Mouse (Mus musculus): ENCODE measurements around the gene Sarm1. TPM values are rescaled to one million over a fixed set of nuclear protein-coding genes. Genes with fewer than 3 reads are reported as not detected.

Gene Sarm1
- not detected for polyA plus RNA-seq (2014; fragmentation: Illumina TruSeq; extraction: RNeasy Lipid Tissue Mini Kit (QIAGEN cat#74804); ENCODE audit: low read depth, low replicate concordance)

DNA sequence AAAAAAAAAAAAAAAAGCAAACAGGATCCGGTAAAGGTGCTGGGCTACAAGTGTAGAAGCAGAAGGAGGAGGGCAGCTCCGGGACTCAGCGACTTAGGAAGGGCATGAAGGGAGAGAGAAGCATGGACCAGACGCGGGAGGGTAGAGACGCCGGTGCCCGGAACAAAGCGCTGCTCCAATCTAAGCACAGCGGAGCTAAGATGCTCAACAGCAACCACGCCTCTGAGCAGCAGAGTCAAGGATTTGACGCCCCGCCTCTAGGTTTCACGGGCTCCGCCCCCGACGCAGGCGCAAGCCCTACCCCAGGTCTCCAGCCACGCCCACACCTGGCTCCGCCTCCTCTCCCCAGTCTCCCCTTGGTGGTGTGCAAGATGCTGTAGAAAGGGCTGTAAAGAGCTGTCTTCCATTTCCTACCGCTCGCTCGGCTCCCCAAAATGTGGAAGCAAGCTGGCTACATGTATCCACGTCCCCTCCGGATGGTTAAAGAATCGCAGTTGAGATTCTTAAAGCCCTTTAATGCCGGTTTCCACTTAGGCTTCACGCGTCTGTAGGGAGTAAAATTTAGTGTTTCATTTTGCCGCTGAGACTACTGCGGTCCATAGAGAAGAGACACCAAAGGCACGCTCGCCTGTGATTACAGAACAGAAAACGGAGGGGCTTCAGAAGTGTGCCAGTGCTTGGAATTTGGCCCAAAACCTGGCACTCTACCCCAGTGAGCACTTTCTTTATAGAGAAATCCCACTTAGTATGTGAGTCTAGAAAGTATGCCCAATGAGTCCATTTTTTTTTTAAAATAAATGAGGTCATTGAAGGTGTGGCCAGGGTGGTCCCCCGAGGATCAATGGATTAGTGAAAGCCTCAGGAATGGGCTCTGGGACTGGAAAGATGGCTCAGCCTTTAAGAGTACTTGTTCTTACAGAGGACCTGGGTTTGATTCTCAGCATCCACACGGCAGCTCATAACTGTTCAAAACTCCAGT lies at the start of gene Sarm1:
Gene Sarm1, minus strand, starts transcription at position 211 of the 979 bp plus-strand sequence.

DNA sequence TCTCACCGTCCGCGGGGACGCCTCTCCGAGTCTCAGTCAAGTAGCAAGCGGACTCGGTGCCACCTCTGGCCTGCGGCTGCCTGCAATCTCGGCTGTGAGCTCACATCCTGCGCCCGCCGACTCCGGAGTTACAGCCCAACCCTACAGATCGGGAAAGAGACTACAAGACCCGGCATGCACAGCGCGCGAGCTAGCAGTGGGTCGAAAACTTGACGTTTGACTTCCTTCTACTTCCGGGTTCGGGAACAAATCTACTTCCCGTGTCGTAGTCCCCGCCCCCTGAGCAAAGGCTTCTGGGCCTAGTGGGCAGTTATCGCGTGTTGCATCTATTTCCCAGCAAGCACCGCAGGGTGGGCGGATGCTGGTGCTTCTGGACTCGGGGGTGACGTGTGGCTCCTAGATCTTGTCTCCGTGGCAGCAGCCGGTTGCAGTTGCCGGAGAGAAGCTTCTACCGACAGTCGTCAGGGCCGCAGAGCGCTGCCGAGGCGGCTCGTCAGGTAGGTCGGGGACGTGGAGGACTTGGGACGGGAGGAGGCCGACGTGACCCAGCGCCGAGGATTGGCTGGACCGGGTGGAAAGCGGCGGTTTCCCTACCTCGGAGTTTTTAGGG lies 38.6 kb upstream of the Sarm1 start, which contains the start of the genes Tnfaip1 and Ift20:
Gene Tnfaip1, minus strand, starts transcription at position 253 of the 610 bp plus-strand sequence.
Gene Ift20, plus strand, starts transcription at position 282 of the 610 bp plus-strand sequence.

DNA sequence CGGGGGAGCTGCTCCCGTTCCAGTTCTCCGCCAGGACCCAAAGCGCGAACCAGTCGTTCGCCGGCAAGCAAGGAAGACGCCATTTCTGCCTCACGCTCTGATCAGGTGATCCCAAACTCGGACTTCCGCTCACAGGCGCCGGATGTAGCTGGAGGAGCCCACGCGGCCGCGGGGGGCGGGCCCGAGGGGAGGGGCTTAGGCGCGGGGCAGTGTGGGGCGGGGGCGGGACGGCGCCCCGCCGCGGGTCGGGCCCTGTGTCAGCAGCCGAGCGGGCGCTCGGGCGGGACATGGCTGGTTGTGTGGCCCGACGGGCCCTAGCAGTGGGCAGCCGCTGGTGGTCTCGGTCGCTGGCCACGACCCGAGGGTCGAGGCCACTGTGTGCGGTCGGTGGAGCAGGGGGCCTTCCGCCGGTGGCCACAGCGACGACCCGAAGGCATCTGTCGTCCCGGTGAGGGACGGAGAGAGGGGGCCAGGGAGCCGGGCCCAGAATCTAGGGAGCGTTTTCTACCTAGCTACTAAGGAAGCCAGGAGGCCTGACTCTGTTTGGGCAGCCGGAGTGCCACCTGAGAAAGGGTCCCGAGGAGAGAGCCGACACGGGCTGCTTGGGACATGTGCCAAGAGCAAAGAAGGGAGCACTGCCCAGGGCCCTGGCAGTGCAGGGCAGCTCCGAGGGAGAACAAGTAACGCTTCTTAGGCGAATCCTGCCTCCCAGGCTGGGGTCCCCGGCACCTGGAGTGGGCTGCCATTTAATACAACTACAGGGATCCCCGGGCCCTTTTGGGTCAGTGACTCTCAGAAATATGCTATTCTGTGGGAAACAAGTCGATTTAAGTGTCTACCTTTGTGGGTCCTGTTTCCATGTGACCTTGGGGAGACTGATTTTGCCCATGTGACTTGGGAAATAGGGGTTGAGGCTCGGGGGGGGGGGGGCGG lies 14.7 kb upstream of the Sarm1 start, which contains the start of the genes Tmem199 and Poldip2:
Gene Tmem199, minus strand, starts transcription at position 148 of the 933 bp plus-strand sequence.
Gene Poldip2, plus strand, starts transcription at position 169 of the 933 bp plus-strand sequence.

DNA sequence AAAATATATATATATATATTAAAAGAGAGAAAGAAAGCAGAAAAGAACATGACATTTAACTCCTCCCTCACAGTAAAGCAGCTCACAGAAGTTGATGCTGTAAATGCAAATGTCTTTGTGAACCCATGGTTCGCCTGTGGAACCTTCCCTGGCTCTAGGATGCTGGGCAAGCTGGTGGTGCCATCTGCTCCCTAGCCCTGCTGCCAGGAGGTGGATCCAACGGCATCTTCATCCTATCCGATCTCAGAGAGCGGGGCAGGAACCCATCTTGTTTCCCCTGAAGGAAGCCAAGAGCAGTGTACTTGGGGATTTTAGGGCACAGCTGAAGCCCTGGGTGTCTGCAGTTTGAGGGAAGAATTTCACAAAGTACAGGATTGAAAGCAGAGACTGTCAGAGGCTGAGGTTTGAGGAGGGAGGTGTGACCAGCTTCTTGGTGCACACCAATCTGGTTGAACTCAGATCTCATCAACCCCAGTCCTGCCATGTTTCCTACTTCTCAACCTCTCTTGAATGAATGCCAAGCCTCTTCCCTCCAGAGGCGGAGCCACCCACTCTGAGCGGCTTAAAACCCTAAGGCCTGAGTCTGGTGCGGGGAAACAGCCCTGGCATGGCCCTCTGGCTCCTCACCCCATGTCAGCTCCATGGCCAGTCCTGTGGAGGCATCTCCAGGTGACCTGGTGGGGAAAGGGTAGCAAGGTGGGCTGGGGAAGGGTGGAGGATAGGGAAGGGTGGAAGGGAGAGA lies 5.5 kb upstream of the Sarm1 start, which contains the start of gene Sebox:
Gene Sebox, plus strand, starts transcription at position 539 of the 742 bp plus-strand sequence.

DNA sequence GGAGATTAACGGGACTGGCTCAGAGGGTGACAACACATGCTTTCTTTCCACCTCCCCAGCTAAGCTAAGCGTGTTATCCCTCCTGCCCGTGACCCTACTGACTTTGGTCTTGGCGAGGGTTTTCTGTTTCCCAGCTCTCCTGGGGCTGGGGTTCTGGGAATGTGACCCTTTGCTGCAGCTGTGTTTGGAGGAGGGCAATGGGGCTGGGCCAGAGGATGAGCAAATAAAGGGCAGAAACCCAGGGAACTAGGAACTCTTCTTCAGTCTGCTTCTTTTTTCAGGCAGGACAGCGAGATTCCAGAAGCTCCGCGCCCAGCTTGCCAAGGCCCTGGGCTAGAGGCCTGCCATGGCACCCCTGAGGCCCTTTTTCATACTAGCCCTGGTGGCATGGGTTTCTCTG lies 1.4 kb upstream of the Sarm1 start, which contains the start of gene Vtn:
Gene Vtn, plus strand, starts transcription at position 88 of the 400 bp plus-strand sequence.

DNA sequence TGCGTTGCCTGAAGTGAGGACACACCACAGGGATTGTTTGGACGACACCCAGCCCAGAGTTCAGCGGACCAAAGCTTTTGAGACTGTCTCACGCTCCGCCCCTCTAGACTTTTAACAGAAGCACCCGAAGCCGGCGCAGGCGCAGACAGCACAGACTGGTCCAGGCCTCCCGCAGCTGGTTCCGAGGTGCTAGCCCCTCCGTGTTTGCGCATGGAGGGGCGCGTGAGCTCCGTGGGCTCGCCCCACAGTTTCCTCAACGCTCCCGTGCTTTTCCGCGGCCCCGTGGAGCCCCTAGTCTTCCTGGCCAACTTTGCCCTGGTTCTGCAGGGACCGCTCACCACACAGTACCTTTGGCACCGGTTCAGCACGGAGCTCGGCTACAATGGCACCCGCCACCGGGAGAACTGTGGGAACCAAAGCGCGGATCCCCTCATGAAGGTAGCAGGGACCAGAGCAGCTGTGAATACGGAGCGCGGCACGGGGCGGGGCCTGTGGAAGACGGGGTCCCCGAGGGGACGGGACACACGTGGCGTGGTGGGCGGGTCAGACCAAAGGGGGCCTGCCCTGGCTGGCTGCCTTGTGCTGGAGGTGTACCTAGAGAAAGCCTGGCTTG lies 31.9 kb downstream of the Sarm1 start, which contains the start of gene Slc46a1:
Gene Slc46a1, plus strand, starts transcription at position 130 of the 613 bp plus-strand sequence.

Other genes starting within 250 kb of the Sarm1 start
- 48.4 TPM for gene 2610507B11Rik, start 236.0 kb downstream of the Sarm1 start, polyA plus RNA-seq (2014; fragmentation: Illumina TruSeq; extraction: RNeasy Lipid Tissue Mini Kit (QIAGEN cat#74804); ENCODE audit: low read depth, low replicate concordance)
- 0.24 TPM for gene BC030499, start 206.9 kb downstream of the Sarm1 start, polyA plus RNA-seq (2014; fragmentation: Illumina TruSeq; extraction: RNeasy Lipid Tissue Mini Kit (QIAGEN cat#74804); ENCODE audit: low read depth, low replicate concordance)
- 0.32 TPM for gene Spag5, start 196.2 kb downstream of the Sarm1 start, polyA plus RNA-seq (2014; fragmentation: Illumina TruSeq; extraction: RNeasy Lipid Tissue Mini Kit (QIAGEN cat#74804); ENCODE audit: low read depth, low replicate concordance)
- 10.4 TPM for gene Aldoc, start 174.8 kb downstream of the Sarm1 start, polyA plus RNA-seq (2014; fragmentation: Illumina TruSeq; extraction: RNeasy Lipid Tissue Mini Kit (QIAGEN cat#74804); ENCODE audit: low read depth, low replicate concordance)
- gene Pigs, start 169.3 kb downstream of the Sarm1 start, polyA plus RNA-seq (2014; fragmentation: Illumina TruSeq; extraction: RNeasy Lipid Tissue Mini Kit (QIAGEN cat#74804); ENCODE audit: low read depth, low replicate concordance), result 1.4 TPM
- gene Unc119, start 154.3 kb downstream of the Sarm1 start, polyA plus RNA-seq (2014; fragmentation: Illumina TruSeq; extraction: RNeasy Lipid Tissue Mini Kit (QIAGEN cat#74804); ENCODE audit: low read depth, low replicate concordance), result 0.58 TPM
- gene Foxn1, start 111.2 kb downstream of the Sarm1 start, polyA plus RNA-seq (2014; fragmentation: Illumina TruSeq; extraction: RNeasy Lipid Tissue Mini Kit (QIAGEN cat#74804); ENCODE audit: low read depth, low replicate concordance), result not detected
- gene Slc13a2, start 75.5 kb downstream of the Sarm1 start, polyA plus RNA-seq (2014; fragmentation: Illumina TruSeq; extraction: RNeasy Lipid Tissue Mini Kit (QIAGEN cat#74804); ENCODE audit: low read depth, low replicate concordance), result 0.45 TPM
- gene Slc46a1, start 32.1 kb downstream of the Sarm1 start, polyA plus RNA-seq (2014; fragmentation: Illumina TruSeq; extraction: RNeasy Lipid Tissue Mini Kit (QIAGEN cat#74804); ENCODE audit: low read depth, low replicate concordance), result 4.4 TPM
- gene Vtn, start 1.3 kb upstream of the Sarm1 start, polyA plus RNA-seq (2014; fragmentation: Illumina TruSeq; extraction: RNeasy Lipid Tissue Mini Kit (QIAGEN cat#74804); ENCODE audit: low read depth, low replicate concordance), result 538 TPM
- gene Sebox, start 5.7 kb upstream of the Sarm1 start, polyA plus RNA-seq (2014; fragmentation: Illumina TruSeq; extraction: RNeasy Lipid Tissue Mini Kit (QIAGEN cat#74804); ENCODE audit: low read depth, low replicate concordance), result not detected
- 12.6 TPM for gene Tmem199, start 14.4 kb upstream of the Sarm1 start, polyA plus RNA-seq (2014; fragmentation: Illumina TruSeq; extraction: RNeasy Lipid Tissue Mini Kit (QIAGEN cat#74804); ENCODE audit: low read depth, low replicate concordance)
- gene Poldip2, start 14.4 kb upstream of the Sarm1 start, polyA plus RNA-seq (2014; fragmentation: Illumina TruSeq; extraction: RNeasy Lipid Tissue Mini Kit (QIAGEN cat#74804); ENCODE audit: low read depth, low replicate concordance), result 31.9 TPM
- 14.4 TPM for gene Tnfaip1, start 38.6 kb upstream of the Sarm1 start, polyA plus RNA-seq (2014; fragmentation: Illumina TruSeq; extraction: RNeasy Lipid Tissue Mini Kit (QIAGEN cat#74804); ENCODE audit: low read depth, low replicate concordance)
- gene Ift20, start 38.6 kb upstream of the Sarm1 start, polyA plus RNA-seq (2014; fragmentation: Illumina TruSeq; extraction: RNeasy Lipid Tissue Mini Kit (QIAGEN cat#74804); ENCODE audit: low read depth, low replicate concordance), result 42.3 TPM
- gene Tmem97, start 53.0 kb upstream of the Sarm1 start, polyA plus RNA-seq (2014; fragmentation: Illumina TruSeq; extraction: RNeasy Lipid Tissue Mini Kit (QIAGEN cat#74804); ENCODE audit: low read depth, low replicate concordance), result 72.8 TPM
- 19.1 TPM for gene Nlk, start 199.6 kb upstream of the Sarm1 start, polyA plus RNA-seq (2014; fragmentation: Illumina TruSeq; extraction: RNeasy Lipid Tissue Mini Kit (QIAGEN cat#74804); ENCODE audit: low read depth, low replicate concordance)

Data from liver, adult 10 weeks (tissue).